Mouse (Mus musculus): ENCODE data around the gene Mnat1. TPM values are rescaled to one million over a fixed set of nuclear protein-coding genes. Genes with fewer than 3 reads are reported as not detected.

The Mnat1 gene
- total RNA-seq, 4 experiments from 2014 or later = 22.5 to 24.1 (median 23.4) TPM

DNA sequence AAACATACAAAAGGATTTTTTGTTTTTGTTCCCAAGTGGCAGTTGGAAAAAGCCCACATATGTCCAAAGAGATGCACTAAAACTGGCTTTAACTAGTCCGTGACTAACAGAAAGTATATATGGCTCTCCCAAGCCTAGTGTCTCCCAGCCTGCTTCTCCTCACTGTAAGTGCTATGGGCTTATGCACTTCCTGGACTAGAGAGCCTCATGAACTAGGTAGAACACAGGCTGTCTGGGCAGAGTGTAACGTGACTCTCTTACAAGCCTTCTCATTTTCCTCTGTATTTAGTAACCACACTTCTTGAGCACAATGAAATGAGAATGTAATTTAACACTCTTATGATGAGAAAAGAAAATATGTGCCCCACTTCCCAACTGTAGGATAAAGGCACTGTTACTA, 185.2 kb downstream of the Mnat1 start:
- DNase-seq (ENCODE audit: low spot score in 2 of 2) = no peak

DNA sequence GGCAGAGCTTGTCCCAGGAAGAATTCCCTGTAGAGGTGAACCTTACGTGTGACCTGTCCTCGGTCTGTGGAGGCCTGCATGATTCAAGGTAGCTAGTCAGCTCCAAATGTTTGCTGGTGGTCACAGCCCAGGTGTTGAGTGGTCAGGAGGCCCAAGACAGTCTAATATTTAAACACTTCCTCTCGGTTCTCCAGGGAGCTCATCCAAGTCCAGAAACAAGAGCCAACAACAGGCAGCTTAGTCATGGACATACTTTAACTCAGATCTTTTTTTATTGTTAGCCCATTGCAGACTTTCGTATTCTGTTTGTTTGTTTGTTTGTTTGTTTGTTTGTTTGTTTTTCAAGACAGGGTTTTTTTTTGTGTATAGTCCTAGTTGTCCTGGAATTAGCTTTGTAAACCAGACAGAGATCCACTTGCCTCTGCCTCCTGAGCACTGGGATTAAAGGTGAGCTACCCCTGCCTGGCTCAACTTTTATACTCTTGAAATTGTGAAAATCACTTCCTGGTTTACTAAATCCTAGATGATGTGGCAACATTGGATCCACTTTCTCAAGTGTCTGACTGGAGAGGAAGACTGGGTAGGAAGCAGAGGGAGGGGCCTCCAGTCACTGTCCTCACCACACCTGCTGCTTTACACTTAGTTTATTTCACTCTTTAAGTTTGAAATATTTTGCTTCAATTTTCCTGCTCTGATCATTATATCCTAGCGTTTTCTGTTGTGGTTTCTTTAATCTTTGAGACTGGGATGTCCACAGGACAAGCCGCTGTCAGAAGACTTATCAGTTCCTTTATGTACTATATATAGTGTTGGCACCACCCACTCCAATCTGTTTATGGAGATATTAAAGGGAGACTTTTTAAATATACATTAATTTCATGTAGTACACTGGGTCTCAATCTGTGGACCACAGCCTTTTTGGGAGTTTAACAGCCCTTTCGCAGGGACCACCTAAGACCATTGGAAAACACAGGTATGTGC, 194.5 kb downstream of the Mnat1 start:
- no peak for DNase-seq (ENCODE audit: low spot score in 2 of 2)

Other genes with a start within 250 kb of the Mnat1 start
- not detected for gene Six6, start 183.8 kb upstream of the Mnat1 start, total RNA-seq (2022)
- 10 to 100 TPM in 1 of 4 experiments, 1 to 10 TPM in 3; 6.8 to 10.3 (median 6.9) TPM for gene 4930447C04Rik, start 182.9 kb upstream of the Mnat1 start, total RNA-seq (2022)
- under 1 TPM in 3 of 4 experiments, not detected in 1; 0.14 to 0.19 (median 0.18) TPM for gene Six1, start 69.8 kb upstream of the Mnat1 start, total RNA-seq (2022)
- 1 to 10 TPM; 1.3 to 1.8 (median 1.5) TPM for gene Six4, start 10.3 kb upstream of the Mnat1 start, total RNA-seq (2022)
- gene Trmt5, start 163.0 kb downstream of the Mnat1 start, total RNA-seq (2022) = 10 to 100 TPM; 11.2 to 14.4 (median 12.3) TPM
- gene Slc38a6, start 163.1 kb downstream of the Mnat1 start, total RNA-seq (2022) = 10 to 100 TPM; 14.6 to 22.1 (median 19.2) TPM